Mouse (Mus musculus) liver (tissue): ENCODE measurements at regions not wholly inside any gene's neighbourhood (a gene's known extent, or its start where the extent isn't known, plus 50 kb on each side); places are given as distances from the start of the nearest gene placed in this dataset.

Experiments used
- DNase-seq: peaks from one replicate; pipeline ENCODE4 v3.0.0-alpha.2; 2020; ENCODE audit warnings: mixed read lengths

DNA sequence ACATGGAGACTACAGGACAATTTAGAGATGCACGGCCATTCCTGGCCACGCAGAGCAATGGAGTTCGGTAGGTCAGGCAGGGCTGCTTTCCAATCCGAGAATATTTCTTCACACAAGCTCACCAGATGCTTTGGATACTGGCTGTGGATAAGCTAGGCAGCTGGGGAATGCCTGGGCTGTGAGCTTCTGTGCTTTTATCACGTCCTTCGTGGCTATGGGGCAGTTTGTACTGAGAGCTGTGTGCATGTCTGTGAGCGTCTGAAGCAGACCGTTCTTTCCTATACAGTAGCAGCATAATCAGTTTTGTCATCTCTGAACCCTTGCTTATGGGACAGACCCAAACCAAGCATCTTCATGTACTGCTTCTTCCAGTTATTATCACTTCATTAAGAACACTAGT is 307.9 kb upstream of the Dach1 start:
- no peak for DNase-seq

DNA sequence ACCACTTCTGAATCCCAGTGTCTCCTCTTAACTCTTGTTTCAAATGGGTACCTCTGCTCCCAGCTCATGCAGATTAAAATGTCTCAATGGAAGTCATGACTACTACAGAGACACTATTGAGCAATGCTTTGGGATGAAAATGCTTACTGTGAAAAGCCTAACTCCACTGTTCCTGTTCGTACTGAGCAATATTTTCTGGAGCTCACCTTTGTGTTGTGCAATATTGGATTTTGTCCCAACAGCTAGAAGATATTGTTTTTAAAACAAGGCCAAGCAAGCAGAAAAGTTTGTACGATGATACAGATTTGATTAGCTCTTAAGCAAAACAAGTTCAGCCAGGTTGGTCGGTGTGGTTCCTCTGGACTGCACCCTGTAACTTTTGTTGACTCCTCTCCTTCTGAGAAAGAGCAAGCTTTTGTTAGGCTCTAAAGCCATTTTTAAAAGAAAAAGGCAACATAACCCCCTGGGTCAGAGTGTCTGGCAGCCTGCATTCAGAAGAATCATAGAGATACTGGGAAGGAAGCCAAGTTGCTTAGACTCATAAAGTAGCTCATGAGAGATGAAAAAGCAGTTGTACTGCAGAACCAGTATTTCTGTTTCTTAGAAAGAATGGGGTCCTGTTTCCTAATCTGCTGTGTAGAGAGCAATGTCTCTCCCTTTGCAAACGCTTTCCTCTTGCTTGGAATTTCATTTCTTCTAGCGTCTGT is 302.4 kb upstream of the Dach1 start:
- no peak for DNase-seq

DNA sequence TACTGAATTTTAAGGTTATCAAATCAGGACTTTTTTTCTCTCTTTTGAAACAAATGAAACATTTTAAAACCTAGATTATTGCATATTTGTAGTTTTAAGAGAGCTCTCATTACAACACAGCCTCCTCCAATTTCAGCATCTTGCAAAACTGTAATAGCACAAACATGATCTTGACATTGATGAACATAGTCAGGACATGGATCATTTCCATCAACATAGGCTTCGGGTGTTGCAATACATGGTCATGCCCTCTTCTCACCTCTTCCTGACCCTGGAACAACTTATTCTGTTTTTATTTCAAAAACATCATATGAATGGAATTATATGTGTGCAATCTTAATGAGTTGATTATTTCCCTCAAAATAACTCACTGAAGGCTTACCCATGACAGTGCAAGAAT is 284.9 kb upstream of the Dach1 start:
- DNase-seq: no peak

DNA sequence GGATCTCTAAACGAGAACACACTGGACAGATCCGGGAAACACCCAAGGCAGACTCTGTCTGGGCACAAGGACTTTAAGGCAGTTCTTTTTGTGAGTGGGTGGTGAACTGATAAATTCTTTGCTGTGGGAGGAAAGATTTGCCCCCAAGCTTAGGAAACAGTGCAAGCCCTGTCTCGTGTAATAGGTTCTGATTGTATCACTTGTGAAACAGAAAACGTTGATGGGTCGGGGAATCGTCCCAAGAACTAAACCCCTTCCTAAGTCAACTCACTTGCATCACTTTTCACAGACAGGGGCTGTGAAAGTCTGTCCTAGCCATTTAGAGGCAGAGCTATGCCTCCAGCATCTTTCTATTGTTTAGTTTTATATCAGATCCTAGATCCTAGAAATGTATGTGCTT is 282.6 kb upstream of the Dach1 start:
- no peak for DNase-seq

DNA sequence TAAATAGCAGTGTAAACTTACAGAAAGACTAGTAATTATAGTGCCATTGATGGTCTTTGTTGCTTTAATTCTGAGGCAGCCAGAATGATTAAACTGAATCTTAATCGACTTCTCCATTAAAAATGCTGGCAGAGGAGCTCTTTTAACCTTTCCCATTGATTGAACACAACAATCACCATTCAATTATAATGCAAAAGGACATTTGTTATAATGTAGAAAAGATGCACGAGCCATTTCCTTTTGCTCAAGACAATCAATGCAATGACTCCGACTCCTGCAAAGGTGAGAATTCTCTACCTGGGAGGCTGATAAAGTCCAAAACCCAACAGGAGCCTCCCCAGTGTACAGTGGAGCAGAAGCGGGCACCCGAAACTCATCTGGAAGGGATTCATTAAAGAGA is 280.0 kb upstream of the Dach1 start:
- DNase-seq: no peak

DNA sequence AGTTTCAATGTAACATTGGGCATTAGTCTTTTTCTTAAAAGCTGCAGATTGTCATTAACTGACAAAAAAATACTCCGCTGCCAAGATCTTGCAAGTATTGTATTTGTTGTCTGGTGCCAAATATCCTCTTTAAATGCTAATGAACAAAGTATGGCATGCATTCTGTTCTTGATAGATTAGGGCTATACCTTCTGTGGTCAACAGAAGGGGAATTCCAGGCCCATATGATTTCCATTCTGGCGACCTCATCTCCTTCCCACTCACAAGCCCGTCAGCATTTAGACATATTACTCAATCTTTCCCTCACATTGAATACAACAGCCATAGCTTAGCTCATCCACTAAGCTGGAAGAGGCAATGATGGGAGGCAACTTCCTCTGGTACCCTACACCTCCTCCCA is 272.8 kb upstream of the Dach1 start:
- no peak for DNase-seq

DNA sequence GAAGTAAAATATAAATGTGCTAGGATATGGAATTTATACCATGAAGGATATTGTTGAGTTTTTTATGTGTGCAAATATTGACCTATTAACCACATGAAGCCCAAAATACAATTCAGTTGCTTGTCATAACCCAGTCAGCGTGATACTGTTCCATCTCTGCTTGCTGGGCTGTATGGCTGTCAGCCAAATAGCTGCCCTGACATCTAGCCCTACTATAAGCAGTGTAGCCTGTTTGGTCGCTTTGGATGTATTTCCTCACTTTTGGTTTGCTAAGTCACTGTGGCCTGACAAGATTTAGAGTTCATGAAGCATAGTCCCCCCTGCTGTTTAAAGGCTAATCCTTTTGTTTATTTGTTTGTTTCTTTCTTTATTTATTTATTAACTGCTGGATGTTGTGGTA is 272.4 kb upstream of the Dach1 start:
- no peak for DNase-seq

DNA sequence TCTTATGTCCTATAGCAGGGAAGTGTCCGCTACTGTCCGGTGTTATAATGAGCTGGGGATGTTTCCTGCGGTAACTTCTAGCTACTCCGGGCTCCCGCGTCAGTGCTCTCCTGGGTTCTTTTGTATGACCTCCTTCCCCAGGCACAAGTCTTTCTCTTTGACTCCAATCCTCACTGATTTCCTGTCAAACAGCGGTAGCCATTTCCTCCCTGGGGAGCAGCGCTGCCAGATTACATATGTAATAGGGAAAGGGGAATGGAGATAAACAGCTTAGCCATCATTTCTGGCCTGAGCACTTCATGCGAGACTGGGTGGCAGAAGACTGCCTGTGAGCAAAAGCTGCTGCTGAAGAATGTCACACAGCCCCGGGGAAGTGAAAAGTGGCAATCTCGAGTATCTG is 262.4 kb upstream of the Dach1 start:
- DNase-seq: no peak

DNA sequence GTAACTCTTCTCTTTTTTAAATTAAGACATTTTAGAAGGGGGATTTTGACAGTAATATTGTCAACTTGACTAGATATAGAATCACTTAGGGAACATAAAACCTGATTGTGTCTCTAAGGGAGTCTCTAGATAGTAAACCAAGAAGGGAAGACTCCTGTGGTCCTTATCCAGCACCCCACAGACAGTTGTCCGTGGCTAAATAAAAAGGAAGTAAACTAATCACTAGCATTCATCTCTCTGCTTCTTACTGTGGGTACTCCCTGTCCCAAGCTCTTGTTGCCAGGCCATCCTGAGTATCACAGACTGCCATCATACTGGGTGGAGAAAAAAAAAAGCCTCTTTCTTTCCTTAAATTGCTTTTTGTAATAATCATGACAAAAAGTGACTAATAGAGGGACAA is 248.2 kb upstream of the Dach1 start:
- DNase-seq: no peak

DNA sequence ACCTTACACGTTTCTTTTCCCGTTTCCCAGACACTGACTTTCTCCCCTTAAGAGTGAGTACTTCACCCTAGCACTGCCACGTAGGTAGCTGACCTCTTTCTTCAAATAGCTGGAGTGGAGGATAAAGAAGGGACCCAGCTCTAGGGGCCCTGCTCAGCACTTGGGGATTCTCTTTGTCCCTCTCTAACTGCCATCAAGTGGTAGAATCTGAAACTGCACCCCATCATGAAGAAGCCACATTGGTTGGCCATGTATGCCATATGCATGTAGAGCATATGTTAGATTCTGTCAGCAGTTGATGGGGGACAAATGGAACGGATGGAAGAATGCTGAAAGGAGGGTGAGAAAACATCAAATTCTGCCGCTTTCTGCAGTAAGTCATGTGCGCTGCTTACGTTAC is 244.6 kb upstream of the Dach1 start:
- no peak for DNase-seq

DNA sequence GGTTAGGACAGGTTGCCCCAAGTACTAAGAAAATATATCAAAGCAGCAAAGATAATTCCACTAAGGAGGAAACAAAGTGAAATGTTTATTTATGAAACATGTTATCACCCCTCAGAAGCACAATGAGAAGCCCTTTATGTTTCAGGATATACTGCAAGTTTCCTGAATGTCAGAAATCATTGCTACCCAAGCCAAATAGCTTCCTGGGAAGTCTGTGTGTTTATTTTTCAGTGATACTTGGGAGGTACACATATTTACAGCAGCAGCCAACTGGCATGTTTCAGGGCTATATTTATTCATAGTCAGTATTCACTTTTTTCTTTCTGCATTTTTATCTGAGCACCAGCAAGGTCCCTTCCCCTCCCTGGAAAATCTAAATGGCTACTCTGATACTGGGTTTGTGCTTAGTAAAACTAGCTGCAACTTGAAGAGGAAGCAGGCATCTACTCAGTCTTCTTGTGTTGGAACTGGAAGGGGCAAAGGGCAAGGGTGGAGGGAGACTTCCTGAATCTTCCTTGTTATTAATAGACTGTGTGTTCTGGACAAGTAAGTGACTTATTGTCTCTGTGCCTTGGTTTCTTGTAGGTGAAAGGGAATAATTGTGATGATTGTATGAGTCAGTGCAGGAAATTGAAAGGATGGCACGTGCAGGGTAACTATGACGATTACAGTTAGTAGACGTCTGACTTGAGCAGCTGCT is 236.5 kb upstream of the Dach1 start:
- no peak for DNase-seq

DNA sequence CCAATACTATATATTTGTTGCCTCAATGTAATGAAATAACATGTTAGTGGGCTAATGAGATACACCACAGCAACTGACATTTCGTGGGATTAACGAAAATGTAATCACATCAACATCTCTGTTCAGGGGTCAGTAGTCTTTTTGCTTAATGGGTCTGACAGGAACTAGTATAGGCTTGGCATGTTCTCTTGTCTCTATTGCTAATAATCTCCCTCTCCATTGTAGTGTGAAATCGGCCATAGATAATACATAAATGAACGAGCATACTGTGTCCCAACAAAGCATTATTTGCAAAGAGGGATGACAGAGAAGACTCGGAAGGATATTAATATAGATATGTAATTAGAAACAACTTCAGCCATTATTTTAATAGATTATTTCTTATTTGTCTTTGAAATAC is 234.5 kb upstream of the Dach1 start:
- no peak for DNase-seq

DNA sequence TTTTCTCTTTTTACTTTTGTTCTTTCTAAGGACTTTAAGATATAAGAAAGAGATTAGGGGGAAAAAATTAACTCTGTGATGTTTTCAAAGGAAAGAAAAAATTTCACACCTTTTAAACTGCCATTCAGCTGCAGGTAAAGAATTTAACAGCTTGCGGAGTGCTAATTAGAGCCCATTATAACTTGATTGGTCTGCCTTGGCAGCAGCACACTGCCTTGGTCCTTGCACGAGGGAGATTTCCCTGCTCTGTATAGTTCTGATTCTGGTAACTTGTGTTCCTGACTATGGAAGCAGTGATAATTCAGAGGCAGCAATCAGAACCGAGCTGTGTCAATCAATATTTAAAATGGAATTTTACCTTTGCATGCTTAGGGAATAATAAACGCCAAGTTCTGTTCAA is 218.3 kb upstream of the Dach1 start:
- no peak for DNase-seq
